Mouse (Mus musculus) T-helper 2 cell (primary cell): ENCODE results near the gene Ehd1.
"Not testable (repeated sequence)": the region's sequence is repeated elsewhere in the genome, so short reads cannot be mapped to it uniquely, and the experiment has no call there.

ENCODE experiments used
- in situ Hi-C: fragments of 300-600 bp; cut with MboI, MseI; formaldehyde crosslinking; loops from one replicate; pipeline ENCODE4 v1.15.1; 2025; ENCODE audit warnings: high pct_unique_total_duplicates

The Ehd1 gene

GRCm38 (mm10) chr19:6278439-6279073 is 2.0 kb downstream of the Ehd1 start:
- in situ Hi-C loops, result no loop called here

DNA sequence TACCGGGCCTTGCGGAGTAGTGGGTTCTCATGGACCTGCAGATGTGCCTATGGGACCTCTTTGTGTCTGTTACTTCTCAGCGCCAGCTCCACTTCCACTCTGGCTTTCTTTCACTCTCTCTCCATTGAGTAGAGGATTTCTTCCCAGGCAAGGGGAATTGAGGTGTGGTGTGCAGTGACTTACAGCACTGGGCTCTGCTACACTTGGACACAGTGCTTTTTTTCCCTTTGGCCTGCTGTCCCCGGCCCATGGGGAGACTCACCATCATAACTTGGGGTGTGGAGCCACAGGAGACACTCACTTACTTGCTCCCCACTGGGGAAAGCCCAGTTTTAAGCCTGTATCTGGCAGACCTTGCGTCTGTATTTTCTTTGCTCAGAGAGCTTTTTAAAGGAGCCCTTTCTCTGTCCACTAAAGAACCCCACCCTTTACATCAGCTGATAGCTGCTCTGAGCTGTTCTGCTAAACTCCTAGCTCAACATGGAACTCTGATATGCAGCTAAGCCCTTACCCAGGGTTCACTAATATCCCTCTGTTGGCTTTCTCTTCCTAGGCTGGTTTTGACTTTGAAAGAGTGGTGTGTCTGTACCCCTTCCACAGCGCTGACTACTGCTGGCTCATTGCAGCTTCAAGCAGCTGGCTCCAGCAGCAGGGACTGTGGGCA is 3.1 kb downstream of the Ehd1 start:
- in situ Hi-C loops, result no loop called here

DNA sequence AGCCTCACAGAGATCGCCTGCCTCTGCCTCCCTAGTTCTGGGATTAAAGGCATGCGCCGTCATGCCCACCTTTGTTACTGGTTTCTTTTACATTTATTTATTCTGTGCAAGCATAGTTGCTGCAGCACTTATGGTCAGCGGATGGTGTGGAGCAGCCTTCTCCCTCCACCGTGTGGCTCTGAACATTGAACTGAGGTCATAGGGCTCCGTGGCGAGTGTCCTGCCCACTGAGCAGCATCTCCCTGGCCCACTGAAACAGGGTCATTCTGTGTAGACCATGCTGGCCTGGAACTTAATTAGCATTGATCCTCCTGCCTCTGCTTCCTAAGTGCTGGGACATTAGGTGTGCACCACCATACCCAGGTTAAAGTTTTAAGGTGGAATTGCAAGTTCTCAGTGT is 4.0 kb downstream of the Ehd1 start:
- in situ Hi-C loops, result no loop called here

DNA sequence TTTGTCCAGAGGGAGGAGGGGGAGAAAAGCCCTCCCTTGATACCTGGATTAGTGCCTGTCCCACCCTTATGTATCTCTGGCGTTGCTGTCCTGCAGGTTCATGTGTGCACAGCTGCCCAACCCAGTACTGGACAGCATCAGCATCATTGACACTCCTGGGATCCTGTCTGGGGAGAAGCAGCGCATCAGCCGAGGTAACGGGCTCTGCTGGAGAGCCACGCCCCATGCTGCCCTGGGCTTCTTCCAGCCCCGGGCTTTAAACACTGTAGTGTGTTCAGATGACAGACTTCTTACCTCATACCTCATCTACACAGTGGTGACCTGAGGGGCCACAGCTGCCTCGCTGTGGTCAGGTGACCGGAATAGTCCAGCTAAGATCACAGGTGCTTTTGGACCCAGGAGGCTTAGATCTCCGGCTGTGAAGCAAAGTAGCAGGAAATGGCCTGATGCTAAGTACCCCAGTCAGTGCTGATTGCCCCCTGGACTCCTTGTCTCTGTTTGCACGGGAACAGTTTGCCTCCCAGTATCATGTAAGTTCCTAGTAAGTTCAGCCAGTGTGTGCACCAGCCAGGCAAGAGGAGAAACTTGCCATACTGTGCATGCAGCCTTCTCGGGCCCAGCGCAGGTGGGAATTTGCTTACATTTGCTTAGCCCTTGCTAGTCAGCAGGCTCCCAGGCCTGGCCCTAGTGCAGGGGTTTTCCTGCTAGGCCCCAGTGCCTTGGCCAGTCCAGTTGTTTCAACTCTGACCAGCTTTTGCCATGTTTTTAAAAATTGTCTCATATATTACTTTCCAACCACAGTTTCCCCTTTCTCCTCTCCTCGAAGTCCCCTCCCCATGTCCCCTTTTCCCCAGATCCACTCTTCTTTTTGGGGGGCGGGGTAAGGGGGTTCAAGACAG is 4.8 kb downstream of the Ehd1 start:
- in situ Hi-C loops, result no loop called here

GRCm38 (mm10) chr19:6283001-6283400 is 6.5 kb downstream of the Ehd1 start:
- in situ Hi-C loops, result no loop called here

DNA sequence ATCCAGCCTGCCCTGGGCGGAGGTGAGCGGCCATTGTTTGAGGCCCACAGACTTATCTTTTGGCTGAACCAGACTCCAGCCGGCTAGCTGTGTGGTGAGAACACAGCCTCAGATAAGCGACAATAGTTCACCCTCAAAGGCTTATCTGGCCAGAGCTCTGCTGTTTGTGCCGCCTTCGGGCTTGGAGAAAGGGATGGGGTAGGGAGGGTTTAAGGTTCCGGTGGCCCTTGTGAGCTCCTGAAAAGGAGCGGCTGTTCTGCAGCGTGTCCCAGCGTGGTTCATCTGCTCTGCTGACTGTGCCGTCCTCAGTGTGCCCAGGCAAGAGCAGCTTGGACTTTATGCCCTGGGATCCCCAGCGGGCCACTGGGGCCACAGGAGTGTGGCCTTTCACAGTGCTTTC is 8.0 kb downstream of the Ehd1 start:
- in situ Hi-C loops, result no loop called here

DNA sequence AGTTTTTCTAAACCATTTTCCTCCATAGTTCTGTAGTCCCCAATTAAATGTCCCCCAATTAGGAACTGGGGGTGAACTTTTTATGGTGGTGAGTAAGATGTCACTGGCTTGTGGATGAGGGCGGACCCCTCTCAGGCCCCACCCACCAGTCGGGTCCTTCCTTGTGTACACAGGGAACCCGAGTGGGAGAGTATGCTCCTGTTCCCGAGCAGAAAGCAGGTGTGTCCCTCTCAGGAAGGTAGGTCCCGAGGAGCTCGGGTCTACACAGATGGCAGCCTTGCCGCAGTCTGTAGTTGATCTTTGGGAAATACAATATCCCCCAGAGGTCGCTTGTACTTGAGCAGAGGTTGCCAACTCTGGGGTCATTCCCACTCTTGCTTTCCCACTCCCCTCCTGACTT is 8.7 kb downstream of the Ehd1 start:
- in situ Hi-C loops, result no loop called here

DNA sequence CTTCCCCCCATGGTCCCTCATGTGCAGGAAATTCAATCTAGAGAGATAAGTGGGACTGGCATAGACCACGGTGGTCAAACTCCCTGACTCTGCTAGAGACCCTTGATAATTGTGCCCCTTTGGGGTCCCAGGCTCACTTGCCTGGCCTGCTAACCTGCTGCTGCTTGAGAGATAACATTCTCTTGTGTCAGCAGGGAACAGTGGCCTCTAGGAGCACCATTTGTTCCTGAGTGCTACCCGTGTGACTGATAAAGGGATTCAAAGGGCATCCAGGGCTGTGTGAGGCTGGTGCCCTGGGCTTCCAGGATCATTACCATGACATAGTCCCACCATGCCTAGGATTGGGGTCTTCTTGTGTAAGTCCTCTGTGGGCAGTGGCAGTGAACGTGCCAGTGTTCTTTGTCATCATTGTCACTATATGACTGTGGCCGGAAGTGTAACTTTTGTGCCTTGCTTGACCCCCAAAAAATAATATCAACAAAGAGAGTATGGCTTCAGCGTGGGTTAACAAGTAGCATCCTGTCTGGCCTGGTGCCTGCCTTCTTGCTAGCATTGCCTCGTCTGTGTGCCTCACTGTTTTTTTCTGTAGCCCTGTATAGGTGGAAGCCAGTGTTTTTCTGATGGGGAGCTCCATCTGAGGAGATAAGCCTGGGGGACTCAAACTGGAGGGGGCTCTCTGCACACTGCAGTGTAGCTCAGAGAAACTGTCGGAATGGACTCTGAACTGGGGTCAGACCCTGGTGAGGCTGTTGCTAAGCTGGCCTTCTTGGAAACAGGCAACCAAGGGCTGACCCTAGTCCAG is 9.3 kb downstream of the Ehd1 start:
- in situ Hi-C loops, result no loop called here

DNA sequence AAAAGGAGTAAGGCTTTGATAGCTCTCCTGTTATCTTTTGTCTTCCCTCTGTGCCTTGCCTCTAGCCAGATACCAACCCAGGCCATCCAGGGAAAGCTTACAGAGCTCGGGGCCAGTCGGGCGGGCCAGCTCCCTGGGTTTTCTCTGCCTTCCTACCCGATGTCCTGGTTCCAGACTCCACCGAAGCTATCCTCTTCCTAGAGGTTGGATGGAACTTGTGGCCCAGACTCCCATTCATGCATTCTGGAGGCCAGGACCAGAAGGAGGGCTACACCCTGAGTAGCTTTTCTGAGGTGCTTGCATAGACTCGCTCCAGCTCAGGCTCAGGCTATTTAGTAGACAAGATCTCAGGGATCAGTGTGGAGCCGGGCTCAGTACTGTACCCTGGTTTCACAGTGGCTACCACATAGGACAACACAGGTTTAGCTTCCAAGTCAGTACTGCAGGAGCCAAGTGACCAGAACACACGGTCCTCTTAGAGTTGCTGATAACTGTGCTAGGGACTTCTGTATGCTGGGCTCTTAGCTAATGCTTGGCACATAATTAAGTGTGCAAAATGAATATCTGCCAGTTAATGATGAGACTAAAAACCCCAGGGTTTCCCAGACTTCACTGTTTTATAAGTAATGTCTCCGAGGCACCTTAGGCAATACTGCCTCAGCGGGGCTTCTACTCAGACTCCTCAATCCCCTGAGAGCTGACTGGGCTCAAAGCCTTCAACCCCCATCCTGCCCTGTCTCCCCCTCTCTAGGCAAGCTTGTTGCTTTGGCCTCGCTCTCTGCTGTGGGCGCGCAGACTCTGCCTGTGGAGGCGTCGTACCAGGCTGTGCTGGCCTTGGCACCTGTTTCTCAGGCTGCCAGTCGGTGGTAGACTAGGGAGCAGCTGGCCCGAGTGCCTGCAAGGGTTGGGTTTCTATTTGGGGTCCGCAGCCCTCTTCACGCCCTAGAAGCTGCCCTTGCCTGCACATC is 10.2 kb downstream of the Ehd1 start:
- in situ Hi-C loops, result no loop called here

DNA sequence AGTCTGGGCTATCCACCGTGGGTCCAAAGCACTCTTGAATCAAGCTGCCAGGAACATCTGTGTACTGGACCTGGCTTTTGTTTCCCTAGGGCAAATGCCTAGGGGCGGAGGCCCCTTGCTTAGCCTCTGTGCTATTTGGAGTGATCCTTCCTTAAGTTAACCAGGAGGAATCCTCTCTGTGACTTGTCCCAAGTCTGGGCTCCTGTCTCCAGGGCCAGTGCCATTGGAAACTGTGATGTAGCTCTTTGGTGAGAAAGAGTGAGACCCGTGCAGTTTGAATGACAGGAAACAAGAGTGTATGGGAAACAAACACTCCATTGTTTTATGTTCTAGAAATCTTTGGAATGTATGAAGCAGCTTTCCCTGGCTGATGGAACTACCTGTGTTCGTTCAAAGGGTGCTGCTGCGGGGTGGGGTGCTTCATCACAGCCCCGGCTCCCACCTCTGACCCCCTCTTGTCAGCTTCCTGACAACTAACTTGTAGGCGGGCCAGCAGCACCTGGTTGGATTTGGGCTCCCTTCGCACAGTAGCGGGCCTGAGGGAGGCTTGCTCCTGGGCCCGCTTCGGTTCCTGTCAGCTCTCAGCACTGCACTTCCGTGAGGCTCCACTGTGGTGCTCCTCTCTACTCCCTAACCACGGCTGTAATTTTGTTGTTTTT is 11.8 kb downstream of the Ehd1 start:
- in situ Hi-C loops, result no loop called here

GRCm38 (mm10) chr19:6289696-6290238 is 13.2 kb downstream of the Ehd1 start:
- in situ Hi-C loops, result no loop called here

GRCm38 (mm10) chr19:6290720-6291116 is 14.2 kb downstream of the Ehd1 start:
- in situ Hi-C loops, result not testable (repeated sequence)

DNA sequence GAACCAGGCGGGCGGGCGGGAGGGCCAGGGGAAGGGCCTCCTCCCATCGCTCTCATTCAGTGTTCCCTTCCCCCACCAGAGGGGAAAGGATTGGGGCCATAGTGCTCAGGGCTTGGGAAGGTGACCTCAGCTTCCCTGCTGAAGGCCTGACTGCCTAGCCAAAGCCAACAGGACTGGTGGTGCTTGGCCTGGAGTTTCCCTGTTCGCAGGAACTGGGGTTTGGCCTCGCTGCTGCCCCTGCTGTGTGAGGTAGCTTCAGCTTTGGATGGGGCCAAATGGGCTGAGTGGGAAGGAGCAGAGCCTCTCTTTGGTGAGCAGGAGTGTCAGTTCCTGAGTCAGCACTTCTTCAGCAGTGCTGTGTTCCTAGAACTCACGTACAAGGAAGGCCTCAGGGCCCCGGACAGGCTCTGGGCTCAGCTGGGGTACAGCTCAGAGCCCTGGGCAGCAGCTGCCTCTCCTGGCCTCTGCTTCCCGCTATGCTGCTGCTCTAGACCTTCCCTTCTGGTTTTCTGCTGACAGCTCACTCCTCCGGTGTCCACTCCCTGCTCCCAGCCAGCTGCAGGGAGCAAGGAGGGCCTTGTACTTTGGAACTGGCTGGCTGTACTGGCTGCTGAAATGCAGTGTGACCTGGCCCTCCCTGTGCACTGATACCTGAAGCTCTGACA is 14.7 kb downstream of the Ehd1 start:
- in situ Hi-C loops, result no loop called here

- in situ Hi-C loops, result no loop called here
Measured at GRCm38 (mm10) chr19:6292262-6292661, 15.7 kb downstream of the Ehd1 start.

DNA sequence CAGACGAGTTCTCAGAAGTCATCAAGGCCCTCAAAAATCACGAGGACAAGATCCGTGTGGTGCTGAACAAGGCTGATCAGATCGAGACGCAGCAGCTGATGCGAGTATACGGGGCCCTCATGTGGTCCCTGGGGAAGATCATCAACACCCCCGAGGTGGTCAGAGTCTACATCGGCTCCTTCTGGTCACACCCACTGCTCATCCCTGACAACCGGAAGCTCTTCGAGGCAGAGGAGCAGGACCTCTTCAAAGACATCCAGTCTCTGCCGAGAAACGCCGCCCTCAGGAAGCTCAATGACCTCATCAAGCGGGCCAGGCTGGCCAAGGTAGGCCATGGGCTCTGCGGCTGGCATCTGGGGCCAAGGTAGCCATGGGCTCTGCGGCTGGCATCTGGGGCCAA is 17.8 kb downstream of the Ehd1 start:
- in situ Hi-C loops, result no loop called here

- in situ Hi-C loops, result loop anchor here (5.0 kb wide), 1 partner anchor 804 kb away; the partner anchor contains the start of gene Cfl1
Measured at GRCm38 (mm10) chr19:6296551-6297210, 20.2 kb downstream of the Ehd1 start.

- in situ Hi-C loops, result loop anchor here (5.0 kb wide), 1 partner anchor 805 kb away; the partner anchor contains the start of gene Cfl1
Measured at GRCm38 (mm10) chr19:6297641-6298040, 21.1 kb downstream of the Ehd1 start.

DNA sequence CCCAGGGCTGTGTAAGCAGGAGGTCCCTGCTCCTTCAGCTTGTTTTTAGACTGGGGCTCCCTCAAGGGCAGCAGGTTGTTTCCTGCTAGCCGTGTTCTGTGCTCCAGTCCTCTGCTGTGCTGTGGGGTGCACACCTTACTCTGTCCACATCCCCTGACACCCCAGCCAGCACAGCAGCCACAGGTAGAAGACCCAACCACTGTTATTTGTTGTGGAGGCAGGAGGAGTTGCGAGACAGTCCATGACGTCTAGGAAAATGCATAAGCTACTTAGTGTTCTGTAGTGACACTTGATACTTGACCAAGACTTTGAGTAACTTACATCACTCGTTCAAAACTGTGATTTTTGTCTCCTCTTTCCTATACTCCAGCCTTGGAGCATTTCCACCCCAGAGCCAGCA is 22.5 kb downstream of the Ehd1 start:
- in situ Hi-C loops, result loop anchor here (5.0 kb wide), 1 partner anchor 807 kb away; the partner anchor contains the start of gene Cfl1
